Comparison of ENCODE assay signal across 9 mouse cellular contexts in the genomic region with DNA sequence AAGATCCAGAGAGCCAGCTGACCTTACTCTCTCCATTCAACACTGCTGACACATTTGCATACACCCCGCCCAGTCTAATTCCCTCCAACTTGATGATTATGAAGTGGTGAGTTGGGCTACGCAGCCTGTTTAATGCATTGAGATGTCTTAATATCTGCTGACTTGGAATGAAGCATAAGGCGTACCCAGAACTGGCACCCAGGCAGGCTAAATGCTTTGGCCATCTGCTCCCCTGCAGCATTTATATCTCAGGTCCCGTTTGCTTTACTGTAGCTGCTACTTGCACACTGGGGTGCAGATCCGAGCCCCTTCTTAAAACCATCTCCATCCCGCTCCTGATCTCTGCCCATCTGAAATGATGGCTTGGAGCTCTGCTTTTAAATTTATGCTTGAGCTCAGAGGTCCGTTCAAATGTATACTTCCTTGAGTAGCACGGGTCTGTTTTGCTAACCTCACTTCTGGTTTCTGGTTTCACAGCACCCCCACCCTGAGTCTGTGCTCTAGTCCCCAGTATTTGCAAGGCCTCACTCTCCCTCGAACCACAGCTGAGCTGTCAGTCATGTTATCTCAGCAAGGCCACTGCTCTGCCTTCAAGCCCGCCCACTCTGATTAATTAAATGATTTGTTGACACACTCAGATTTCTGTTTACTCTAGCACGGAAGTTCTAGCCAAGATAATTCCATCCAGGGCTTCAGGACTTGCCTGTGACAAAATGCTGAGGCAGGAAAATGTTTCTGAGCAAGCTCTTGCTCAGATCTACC. TPM values are rescaled to one million over a fixed set of nuclear protein-coding genes. Genes with fewer than 3 reads are reported as not detected.
DNase-seq lines count a peak whose midpoint lies in the region; ATAC-seq and TF ChIP-seq lines count a peak whose summit lies in the region.
"Had no signal": no experiment of that assay in that cellular context is flagged by ENCODE, and none has a peak within 500 bp of the region (broad histone marks: within the 10 kb centered on the region; RNA-seq: fewer than 3 reads in every experiment).

No protein-coding gene starts in this region.

- no peak for TF ChIP-seq POLR2A in kidney, adult 2 months (IDR thresholded peaks at IDR 0.05; ENCODE audit: low read depth, low read length)

- no peak overlapping the region for H3K9ac ChIP-seq in forebrain, postnatal 0 days

- no peaks in the 10 kb centered on the region for H3K9me3 ChIP-seq in forebrain, postnatal 0 days (ENCODE audit: low read length)

- H3K4me2 ChIP-seq in forebrain, postnatal 0 days (ENCODE audit: low read depth) = no peak overlapping the region

- H3K27me3 ChIP-seq in kidney, adult 2 months (replicated peaks; ENCODE audit: control insufficient read depth, insufficient read depth, low read length) = no peaks in the 10 kb centered on the region
- no peaks in the 10 kb centered on the region for H3K27me3 ChIP-seq in forebrain, postnatal 0 days (ENCODE audit: insufficient read depth, low read length)

- H3K4me1 ChIP-seq in kidney, adult 2 months (ENCODE audit: control insufficient read depth, insufficient read depth, low read length) = no peaks in the 10 kb centered on the region
- H3K4me1 ChIP-seq in forebrain, postnatal 0 days (ENCODE audit: insufficient read depth) = 0 out of 2 replicates have a peak, but pooled peaks cover 4% of the 10 kb centered on the region

- TF ChIP-seq CTCF in kidney, adult 2 months (conservative IDR thresholded peaks at IDR 0.05; ENCODE audit: insufficient read depth, insufficient read length, low read depth, low read length) = no peak
- TF ChIP-seq CTCF in forebrain, postnatal 0 days (IDR thresholded peaks at IDR 0.05; ENCODE audit: low read depth) = no peak

- 48% methylated on average over 11 of the region's 11 CpGs for WGBS in kidney, adult 2 months
- WGBS in forebrain, postnatal 0 days = 52% methylated on average over 11 of the region's 11 CpGs

- DNase-seq in kidney, adult 2 months = peak; percentile 52
- DNase-seq in kidney, adult 8-10 months = no peak
- DNase-seq in cerebellum, adult 11 months = peak; percentile 46
- DNase-seq in forebrain, postnatal 0 days = peak; percentile 44
- DNase-seq in lung, postnatal 10 days = peak; percentile 74
- no peak for DNase-seq in right cerebral cortex, postnatal 4 days
- DNase-seq in thymus, postnatal 14 days = no peak
- DNase-seq in frontal cortex, postnatal 14 days (ENCODE audit: low spot score in 2 of 2) = no peak

- H3K27ac ChIP-seq in kidney, adult 2 months (ENCODE audit: insufficient read depth, low read depth, low read length) = no peak overlapping the region
- H3K27ac ChIP-seq in forebrain, postnatal 0 days (ENCODE audit: low read depth, low read length) = 0 out of 2 replicates have a peak overlapping the region, but pooled peaks have one; percentile 15

- ATAC-seq in forebrain, postnatal 0 days = peak; percentile 32; the same call in 1 of the 2 replicates

- no peaks in the 10 kb centered on the region for H3K36me3 ChIP-seq in kidney, adult 2 months (ENCODE audit: control insufficient read depth, insufficient read depth, low read length)
- H3K36me3 ChIP-seq in forebrain, postnatal 0 days (ENCODE audit: insufficient read depth) = no peaks in the 10 kb centered on the region

- H3K4me3 ChIP-seq in kidney, adult 2 months (ENCODE audit: insufficient read depth, low read depth, low read length) = no peak overlapping the region
- no peak overlapping the region for H3K4me3 ChIP-seq in forebrain, postnatal 0 days (ENCODE audit: low read depth, low read length)

RNA-seq across cellular contexts. Expression of gene Lmntd1, which starts 15.1 kb away (rescaled TPM):
- polyA plus RNA-seq in kidney, adult 2 months (2012; rRNA removed) = 0.34 and 0.37 TPM in 2 replicates
- 1.4 and 2.1 TPM in 2 replicates for total RNA-seq in forebrain, postnatal 0 days (2014; rRNA removed)
- 1.1 and 1.3 TPM in 2 replicates for polyA plus RNA-seq in forebrain, postnatal 0 days (2015; fragmentation: Nextera tagmentation; extraction: Ambion mirVana)

RNA-seq across cellular contexts. Expression of gene Tuba3b, which starts 16.6 kb away (rescaled TPM):
- 0.17 and 0.58 TPM in 2 replicates for polyA plus RNA-seq in kidney, adult 2 months (2012; rRNA removed)
- total RNA-seq in forebrain, postnatal 0 days (2014; rRNA removed) = not detected in 2 replicates
- polyA plus RNA-seq in forebrain, postnatal 0 days (2015; fragmentation: Nextera tagmentation; extraction: Ambion mirVana) = not detected in 2 replicates
- total RNA-seq: left cerebral cortex, postnatal 25 days had no signal

Comparison
In these comparisons a context has a peak if more than half of its experiments do, and no peak if none do; other contexts are left out.
1. DNase-seq: peak in kidney, adult 2 months (single experiment), cerebellum, adult 11 months (single experiment), forebrain, postnatal 0 days (single experiment) and lung, postnatal 10 days (single experiment); none in kidney, adult 8-10 months (0 of 2), right cerebral cortex, postnatal 4 days (single experiment), thymus, postnatal 14 days (single experiment) and frontal cortex, postnatal 14 days (0 of 2).